Mouse (Mus musculus): ENCODE measurements around the gene Slc25a26. TPM values are rescaled to one million over a fixed set of nuclear protein-coding genes. Genes with fewer than 3 reads are reported as not detected.

The Slc25a26 gene
- polyA plus RNA-seq, 1 experiment from 2014 or later: 6.9 TPM

DNA sequence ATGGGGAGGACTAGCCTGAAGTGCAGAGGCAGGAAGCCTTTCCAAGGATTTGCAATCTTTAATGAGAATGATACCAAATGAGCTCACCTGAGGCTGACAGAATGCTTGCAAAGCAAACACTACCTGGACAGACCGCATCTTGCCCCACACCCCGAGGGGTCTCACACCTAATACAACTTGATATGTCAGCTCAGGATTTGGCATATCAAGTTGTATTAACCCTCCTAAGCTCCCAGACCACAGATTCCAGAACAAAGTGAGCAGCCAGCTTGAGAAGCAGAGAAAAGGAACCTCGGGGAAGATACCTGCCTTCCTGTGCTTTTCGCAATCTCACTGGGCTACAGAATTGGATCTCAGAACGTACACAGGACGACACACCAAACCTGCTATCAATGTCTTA lies 146.8 kb downstream of the Slc25a26 start:
- Histone ChIP-seq H3K27ac (ENCODE audit: low read depth, low read length) (0 out of 2 replicates have a peak overlapping the region, but pooled peaks have one; percentile 4), H3K9me3 (ENCODE audit: control insufficient read depth, low read length) (no peaks in the 10 kb centered on the region), H3K9ac (replicated peaks; ENCODE audit: low read depth, low read length) (no peak overlapping the region)

DNA sequence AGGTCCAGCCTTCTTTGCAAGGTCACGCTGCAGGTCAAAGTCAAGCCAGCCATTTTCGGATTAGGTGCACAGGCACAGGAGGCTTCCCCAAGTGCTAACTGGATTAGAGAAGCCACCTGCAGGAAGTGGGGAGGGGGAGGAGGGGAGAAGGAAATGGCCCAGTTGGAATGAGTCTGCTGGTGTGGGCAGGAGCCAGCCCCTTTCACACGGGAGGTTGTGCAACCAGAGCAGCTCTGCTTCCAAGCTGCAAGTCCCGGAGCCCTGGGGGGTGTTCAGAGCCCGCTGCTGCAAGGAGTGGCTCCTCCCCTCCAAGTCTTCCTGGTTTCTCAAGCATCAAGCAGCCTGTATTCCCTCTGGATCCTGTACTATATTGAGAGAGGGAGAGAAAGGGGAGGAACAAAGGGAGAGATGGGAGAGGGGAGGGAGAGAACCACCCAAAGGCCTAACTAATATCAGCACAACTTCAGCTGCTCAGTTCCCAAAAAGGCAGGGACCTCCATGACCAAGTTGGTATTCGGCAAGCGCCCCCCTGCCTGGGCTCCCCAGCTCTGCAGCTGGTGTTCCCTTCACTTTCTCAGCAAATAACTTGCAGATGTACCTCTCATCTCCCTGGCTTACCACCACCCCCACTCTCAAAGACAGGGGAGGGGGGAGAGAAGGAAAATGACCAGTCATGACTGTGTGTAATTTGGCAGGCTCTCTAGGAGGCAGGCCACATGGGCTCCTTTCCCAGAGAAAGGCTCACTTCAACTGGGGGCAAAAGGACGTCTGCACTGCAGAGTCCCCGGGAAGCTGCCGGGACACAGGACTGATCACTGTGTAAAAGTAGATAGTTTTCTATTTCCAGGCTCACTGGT lies 147.7 kb downstream of the Slc25a26 start:
- WGBS: 11% methylated on average over 10 of the region's 10 CpGs
- H3K27me3 ChIP-seq (ENCODE audit: control insufficient read depth, insufficient read depth, low read length): no peaks in the 10 kb centered on the region; the same call in 1 of the 2 replicates
- ATAC-seq (ENCODE audit: low read depth): peak; percentile 84
- H3K36me3 ChIP-seq (ENCODE audit: control insufficient read depth, insufficient read depth, low read length): no peaks in the 10 kb centered on the region
- H3K4me2 ChIP-seq (ENCODE audit: low read depth, low read length): no peak overlapping the region
- H3K27ac ChIP-seq (ENCODE audit: low read depth, low read length): peak overlapping the region; percentile 44; the same call in 1 of the 2 replicates
- no peaks in the 10 kb centered on the region for H3K9me3 ChIP-seq (ENCODE audit: control insufficient read depth, low read length)
- no peak overlapping the region for H3K4me3 ChIP-seq (ENCODE audit: low read depth, low read length)
- 0 out of 2 replicates have a peak overlapping the region, but pooled peaks have one; percentile 11 for H3K9ac ChIP-seq (replicated peaks; ENCODE audit: low read depth, low read length)
- H3K4me1 ChIP-seq (ENCODE audit: control insufficient read depth, insufficient read depth, low read length): peaks cover 12% of the 10 kb centered on the region

More for the DNA sequence above, 146.8 kb downstream of the Slc25a26 start:
- no peak for ATAC-seq (ENCODE audit: low read depth)
- Histone ChIP-seq H3K4me2 (ENCODE audit: low read depth, low read length) (no peak overlapping the region), H3K36me3 (ENCODE audit: control insufficient read depth, insufficient read depth, low read length) (no peaks in the 10 kb centered on the region), H3K4me3 (ENCODE audit: low read depth, low read length) (no peak overlapping the region), H3K27me3 (ENCODE audit: control insufficient read depth, insufficient read depth, low read length) (no peaks in the 10 kb centered on the region; the same call in 1 of the 2 replicates), H3K4me1 (ENCODE audit: control insufficient read depth, insufficient read depth, low read length) (peaks cover 12% of the 10 kb centered on the region)
- 84% methylated on average over 6 of the region's 6 CpGs for WGBS

DNA sequence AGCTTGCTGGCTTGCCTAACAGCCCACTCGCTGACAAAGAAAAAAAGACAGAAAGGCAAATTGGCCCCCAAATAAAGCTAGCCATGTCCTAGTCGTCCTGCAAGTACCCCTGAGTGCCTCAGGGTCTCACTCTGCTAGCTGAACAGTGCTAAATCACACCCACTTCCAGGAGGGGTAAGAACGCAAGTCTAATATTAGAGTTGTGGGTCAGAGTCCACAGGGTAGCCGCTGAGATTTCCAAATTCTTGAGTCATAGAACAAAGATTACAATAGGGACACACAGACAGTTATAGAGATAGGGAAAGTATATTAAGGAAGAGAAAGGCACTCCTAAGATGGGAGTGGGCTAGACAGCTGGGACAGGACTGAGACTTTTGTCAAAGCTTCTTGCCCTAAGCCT lies 148.4 kb downstream of the Slc25a26 start:
- Histone ChIP-seq H3K27ac (ENCODE audit: low read depth, low read length) (peak overlapping the region; percentile 48; the same call in 1 of the 2 replicates), H3K27me3 (ENCODE audit: control insufficient read depth, insufficient read depth, low read length) (no peaks in the 10 kb centered on the region; the same call in 1 of the 2 replicates), H3K4me3 (ENCODE audit: low read depth, low read length) (no peak overlapping the region), H3K9me3 (ENCODE audit: control insufficient read depth, low read length) (no peaks in the 10 kb centered on the region), H3K4me1 (ENCODE audit: control insufficient read depth, insufficient read depth, low read length) (peaks cover 12% of the 10 kb centered on the region), H3K9ac (replicated peaks; ENCODE audit: low read depth, low read length) (no peak overlapping the region), H3K4me2 (ENCODE audit: low read depth, low read length) (no peak overlapping the region), H3K36me3 (ENCODE audit: control insufficient read depth, insufficient read depth, low read length) (no peaks in the 10 kb centered on the region)
- WGBS: 31% methylated on average over 4 of the region's 4 CpGs
- ATAC-seq (ENCODE audit: low read depth): no peak; the same call in 1 of the 2 replicates

DNA sequence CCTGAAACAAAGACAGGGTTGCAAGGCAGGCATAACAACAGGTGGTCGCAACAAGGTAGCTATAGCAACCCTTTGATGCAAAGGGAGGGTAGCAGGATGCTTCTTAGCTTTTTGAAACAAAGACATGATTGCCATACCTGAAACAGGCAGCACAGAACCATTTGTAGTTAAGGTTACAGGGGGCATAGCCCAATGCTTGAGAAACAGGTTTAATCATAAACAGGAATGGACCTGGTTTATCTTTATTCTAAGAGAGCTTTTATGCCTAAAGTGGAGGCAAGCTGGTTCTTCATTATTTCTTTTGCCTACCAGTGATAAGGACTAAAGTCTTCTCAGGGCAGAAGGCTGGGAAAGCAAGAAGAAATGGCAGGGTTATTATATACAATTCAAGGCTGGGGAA lies 149.5 kb downstream of the Slc25a26 start:
- Histone ChIP-seq H3K27me3 (ENCODE audit: control insufficient read depth, insufficient read depth, low read length) (no peaks in the 10 kb centered on the region; the same call in 1 of the 2 replicates), H3K4me2 (ENCODE audit: low read depth, low read length) (no peak overlapping the region), H3K4me1 (ENCODE audit: control insufficient read depth, insufficient read depth, low read length) (peaks cover 12% of the 10 kb centered on the region), H3K9ac (replicated peaks; ENCODE audit: low read depth, low read length) (no peak overlapping the region), H3K4me3 (ENCODE audit: low read depth, low read length) (no peak overlapping the region), H3K27ac (ENCODE audit: low read depth, low read length) (no peak overlapping the region), H3K9me3 (ENCODE audit: control insufficient read depth, low read length) (no peaks in the 10 kb centered on the region), H3K36me3 (ENCODE audit: control insufficient read depth, insufficient read depth, low read length) (no peaks in the 10 kb centered on the region)
- no peak for ATAC-seq (ENCODE audit: low read depth)
- 72% methylated on average over 1 of the region's 1 CpGs for WGBS

DNA sequence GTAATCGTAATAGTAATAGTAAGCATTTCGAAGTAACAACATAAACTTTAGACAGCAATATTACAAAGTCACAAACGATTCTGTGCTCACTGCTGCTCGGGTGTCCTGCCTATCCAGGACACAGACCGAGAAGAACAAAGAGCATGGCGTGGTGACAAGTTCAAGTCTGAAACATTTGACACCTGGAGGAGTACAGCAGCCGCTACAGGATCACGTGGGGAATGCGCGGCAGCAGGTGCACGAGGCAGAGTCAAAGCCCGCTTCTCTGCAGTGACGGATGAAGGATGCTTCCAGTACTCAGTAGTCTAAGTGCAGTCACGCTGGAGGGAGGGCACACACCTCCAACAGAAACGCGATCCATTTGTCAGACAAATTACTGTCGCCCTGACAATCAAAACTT lies 151.4 kb downstream of the Slc25a26 start:
- no peak overlapping the region for H3K4me3 ChIP-seq (ENCODE audit: low read depth, low read length)
- no peak overlapping the region for H3K27ac ChIP-seq (ENCODE audit: low read depth, low read length)
- no peaks in the 10 kb centered on the region; the same call in 1 of the 2 replicates for H3K27me3 ChIP-seq (ENCODE audit: control insufficient read depth, insufficient read depth, low read length)
- H3K4me2 ChIP-seq (ENCODE audit: low read depth, low read length): no peak overlapping the region
- H3K4me1 ChIP-seq (ENCODE audit: control insufficient read depth, insufficient read depth, low read length): peaks cover 17% of the 10 kb centered on the region
- 84% methylated on average over 17 of the region's 17 CpGs for WGBS
- H3K9me3 ChIP-seq (ENCODE audit: control insufficient read depth, low read length): no peaks in the 10 kb centered on the region
- H3K9ac ChIP-seq (replicated peaks; ENCODE audit: low read depth, low read length): no peak overlapping the region
- no peaks in the 10 kb centered on the region for H3K36me3 ChIP-seq (ENCODE audit: control insufficient read depth, insufficient read depth, low read length)
- ATAC-seq (ENCODE audit: low read depth): no peak

DNA sequence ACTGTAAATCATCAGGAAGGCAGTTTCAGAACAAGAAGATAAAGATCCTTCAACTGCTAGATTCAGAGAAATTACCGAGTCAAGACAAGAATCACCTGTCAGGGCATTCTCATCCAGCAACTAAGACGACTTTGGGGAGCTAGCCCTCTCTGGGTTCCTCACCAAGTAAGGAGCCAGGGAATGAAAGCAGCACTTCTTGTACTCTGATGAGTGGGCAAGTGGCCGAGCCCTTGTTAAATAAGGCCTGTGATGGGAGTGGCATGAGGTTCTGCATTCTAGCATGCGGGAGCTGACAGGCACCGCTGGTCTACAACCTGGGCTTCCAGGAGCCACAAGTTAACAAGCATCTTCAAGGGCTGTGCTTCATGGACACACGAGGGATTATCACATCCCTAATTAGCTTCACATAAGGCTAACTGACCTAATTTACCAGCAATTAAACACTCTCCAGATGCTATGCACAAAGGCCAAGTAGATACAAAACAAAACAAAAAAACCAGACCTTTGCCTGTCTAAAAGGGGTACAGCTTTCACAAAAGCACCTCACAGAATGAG lies 152.6 kb downstream of the Slc25a26 start:
- no peak overlapping the region for H3K27ac ChIP-seq (ENCODE audit: low read depth, low read length)
- H3K4me2 ChIP-seq (ENCODE audit: low read depth, low read length): no peak overlapping the region
- ATAC-seq (ENCODE audit: low read depth): no peak
- no peaks in the 10 kb centered on the region for H3K9me3 ChIP-seq (ENCODE audit: control insufficient read depth, low read length)
- no peaks in the 10 kb centered on the region for H3K36me3 ChIP-seq (ENCODE audit: control insufficient read depth, insufficient read depth, low read length)
- no peaks in the 10 kb centered on the region; the same call in 1 of the 2 replicates for H3K27me3 ChIP-seq (ENCODE audit: control insufficient read depth, insufficient read depth, low read length)
- no peak overlapping the region for H3K9ac ChIP-seq (replicated peaks; ENCODE audit: low read depth, low read length)
- H3K4me1 ChIP-seq (ENCODE audit: control insufficient read depth, insufficient read depth, low read length): peaks cover 17% of the 10 kb centered on the region
- no peak overlapping the region for H3K4me3 ChIP-seq (ENCODE audit: low read depth, low read length)
- WGBS: 73% methylated on average over 6 of the region's 6 CpGs

DNA sequence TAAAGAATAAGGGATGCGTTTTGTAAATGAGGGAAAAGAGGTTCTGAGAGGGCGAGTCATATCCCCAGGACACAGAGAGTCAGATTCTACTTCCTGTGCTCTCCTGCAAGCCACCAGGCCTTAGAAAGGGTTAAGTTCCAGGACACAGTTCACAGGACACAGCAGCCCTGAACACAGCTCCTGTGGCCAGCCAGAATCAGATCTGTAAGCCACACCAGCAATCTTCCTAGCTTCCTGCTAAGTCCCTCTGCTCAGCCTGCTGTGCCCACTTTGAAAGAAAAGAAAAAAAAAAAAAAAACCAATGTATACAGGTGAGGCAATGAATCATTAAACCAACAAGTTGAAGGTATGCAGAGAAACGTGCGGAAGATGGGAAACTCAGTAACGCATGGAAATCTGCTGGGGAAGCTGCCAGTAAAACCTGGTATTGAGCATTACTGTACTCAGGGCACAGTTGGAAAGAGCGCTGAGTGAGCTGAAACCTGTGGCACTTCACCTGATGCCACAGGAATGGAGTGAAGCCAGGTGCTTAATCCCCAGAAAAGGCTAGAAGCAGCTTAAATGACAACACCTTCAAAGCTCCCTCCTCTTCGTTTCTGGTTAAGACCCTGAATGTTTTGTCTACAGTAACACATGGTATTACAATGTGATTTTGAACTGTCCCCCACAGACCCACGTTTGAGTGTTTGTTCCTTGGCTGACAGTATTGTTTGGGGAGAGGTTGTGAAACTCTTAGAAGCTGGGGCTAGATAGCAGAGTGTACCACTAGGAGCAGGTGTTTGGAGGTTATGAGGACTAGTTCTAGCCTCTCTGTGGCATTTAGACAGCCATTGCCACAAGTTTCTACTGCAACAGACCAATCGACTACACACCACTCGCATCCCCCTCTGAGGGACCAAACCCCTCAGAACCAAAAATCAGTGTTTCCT lies 153.5 kb downstream of the Slc25a26 start:
- Histone ChIP-seq H3K9me3 (ENCODE audit: control insufficient read depth, low read length) (no peaks in the 10 kb centered on the region), H3K36me3 (ENCODE audit: control insufficient read depth, insufficient read depth, low read length) (no peaks in the 10 kb centered on the region), H3K27me3 (ENCODE audit: control insufficient read depth, insufficient read depth, low read length) (no peaks in the 10 kb centered on the region; the same call in 1 of the 2 replicates), H3K4me3 (ENCODE audit: low read depth, low read length) (no peak overlapping the region), H3K27ac (ENCODE audit: low read depth, low read length) (no peak overlapping the region), H3K4me2 (ENCODE audit: low read depth, low read length) (no peak overlapping the region), H3K9ac (replicated peaks; ENCODE audit: low read depth, low read length) (no peak overlapping the region), H3K4me1 (ENCODE audit: control insufficient read depth, insufficient read depth, low read length) (peaks cover 13% of the 10 kb centered on the region)
- no peak for ATAC-seq (ENCODE audit: low read depth)
- WGBS: 77% methylated on average over 10 of the region's 10 CpGs
